In the genomic region with DNA sequence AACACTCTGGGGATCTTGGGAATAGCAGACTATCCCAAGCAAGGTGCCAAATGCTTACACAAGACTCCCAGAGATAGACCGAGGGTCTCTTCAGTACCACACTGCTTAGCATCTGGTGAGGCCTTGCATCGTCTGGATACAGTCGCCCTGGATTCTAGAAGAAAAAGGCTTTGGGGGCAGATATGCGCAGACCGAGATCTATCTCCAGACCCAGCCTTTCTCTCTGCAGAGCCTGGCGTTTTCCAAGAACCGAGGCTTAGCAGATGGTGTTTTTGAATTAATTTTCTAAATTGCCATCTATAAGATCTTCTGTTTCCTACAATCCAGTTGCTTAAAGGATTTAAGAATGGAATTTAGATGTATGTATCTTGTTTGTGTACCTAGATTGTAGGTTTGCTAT, we compare ENCODE assay signal across 13 mouse cellular contexts.
"Had no signal": no experiment of that assay in that cellular context is flagged by ENCODE, and none has a peak within 500 bp of the region (broad histone marks: within the 10 kb centered on the region; RNA-seq: fewer than 3 reads in every experiment).

No protein-coding gene starts in this region.

- H3K36me3 ChIP-seq: liver, embryonic 13.5 days; neural tube, embryonic 12.5 days; neural tube, embryonic 15.5 days had no signal

- H3K9me3 ChIP-seq: liver, embryonic 13.5 days; neural tube, embryonic 12.5 days; neural tube, embryonic 15.5 days had no signal

- H3K4me2 ChIP-seq: liver, embryonic 13.5 days; midbrain, embryonic 11.5 days; neural tube, embryonic 12.5 days; neural tube, embryonic 15.5 days had no signal

- DNase-seq: kidney, postnatal 14 days; kidney, postnatal 4 days; liver, embryonic 13.5 days; lung, adult 2 months; lung, postnatal 14 days; lung, postnatal 4 days; midbrain, embryonic 14.5 days; right cerebral cortex, adult 18-20 months; thymus, postnatal 36 days had no signal

- H3K4me1 ChIP-seq: liver, embryonic 13.5 days had no signal

- H3K4me3 ChIP-seq: liver, embryonic 13.5 days; neural tube, embryonic 12.5 days; neural tube, embryonic 15.5 days had no signal

- H3K27me3 ChIP-seq: liver, embryonic 13.5 days; neural tube, embryonic 12.5 days; neural tube, embryonic 15.5 days had no signal

- H3K27ac ChIP-seq: liver, embryonic 13.5 days; neural tube, embryonic 12.5 days; neural tube, embryonic 15.5 days; stomach, postnatal 0 days had no signal

- H3K9ac ChIP-seq: liver, embryonic 13.5 days; neural tube, embryonic 12.5 days; neural tube, embryonic 15.5 days had no signal
